Mouse (Mus musculus) embryo, embryonic 9.5 days (tissue): ENCODE results near the gene Patl1.
"Not testable (repeated sequence)": the region's sequence is repeated elsewhere in the genome, so short reads cannot be mapped to it uniquely, and the experiment has no call there.

Experiments
- DNase-seq: peaks from one replicate; pipeline ENCODE4 v3.0.0-alpha.2; 2017; ENCODE audit errors: extremely low spot score

The Patl1 gene

DNA sequence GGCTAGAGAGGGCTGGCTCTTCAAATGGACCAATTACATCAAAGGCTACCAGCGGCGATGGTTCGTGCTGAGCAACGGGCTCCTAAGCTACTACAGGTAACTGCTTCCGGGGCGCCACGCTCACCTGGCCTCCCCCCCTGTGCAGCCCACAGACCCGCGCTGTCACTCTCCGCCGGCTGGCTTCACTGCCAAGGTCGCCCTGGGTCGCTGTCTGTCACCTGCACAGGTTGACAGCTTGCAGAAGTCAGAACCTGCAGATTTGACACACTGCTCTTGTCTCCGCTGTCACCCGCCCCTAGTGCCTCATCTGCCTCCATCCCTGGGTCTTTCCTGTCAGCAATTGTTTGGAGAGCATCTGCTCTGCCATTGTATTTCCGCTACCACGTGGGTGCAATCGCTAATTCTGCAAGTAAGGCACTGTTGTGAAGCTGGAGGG lies 54.0 kb downstream of the Patl1 start:
- DNase-seq, result peak; percentile 36

DNA sequence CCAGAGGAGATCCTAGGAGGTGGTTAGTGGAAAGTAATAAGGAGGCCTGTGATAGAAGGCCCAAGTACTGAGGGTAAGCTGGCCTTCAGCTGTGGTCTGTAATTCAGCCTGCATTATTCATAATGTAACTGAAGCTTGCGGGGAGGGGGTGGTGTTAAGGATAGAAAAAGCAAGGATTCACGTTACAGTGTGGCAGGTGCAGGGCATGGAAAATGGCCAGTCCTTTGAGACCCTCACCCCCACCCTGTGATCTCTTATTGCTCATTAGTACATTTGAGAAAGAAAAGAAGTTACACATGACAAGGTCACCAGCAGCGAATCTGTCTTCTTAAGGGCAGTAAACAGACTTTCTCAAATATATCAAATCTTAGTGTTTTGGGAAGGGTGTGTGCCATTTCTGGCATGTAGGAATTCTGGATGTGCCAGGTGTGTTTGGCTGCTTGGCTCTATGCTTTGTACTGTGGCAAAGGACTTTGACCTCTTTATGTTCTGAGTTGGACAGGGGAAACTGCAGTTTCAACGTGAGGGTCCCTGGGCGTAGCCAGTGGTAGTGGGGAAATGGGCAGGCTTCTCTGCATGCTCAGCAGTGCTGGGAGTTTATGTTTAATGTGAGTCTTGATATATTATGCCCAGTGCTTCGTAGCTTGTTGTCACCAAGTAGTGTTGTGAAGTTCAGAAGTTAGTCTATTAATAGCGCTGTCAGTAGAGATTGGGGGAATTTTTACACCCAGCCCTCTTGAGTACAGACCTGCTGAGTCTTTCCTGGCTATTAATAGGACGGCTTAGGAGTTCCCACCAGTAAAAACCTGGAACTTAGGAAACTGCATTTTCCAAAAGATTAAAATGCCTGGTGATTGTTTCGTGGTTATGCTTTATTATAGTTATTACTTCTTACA lies 57.2 kb downstream of the Patl1 start:
- no peak for DNase-seq

DNA sequence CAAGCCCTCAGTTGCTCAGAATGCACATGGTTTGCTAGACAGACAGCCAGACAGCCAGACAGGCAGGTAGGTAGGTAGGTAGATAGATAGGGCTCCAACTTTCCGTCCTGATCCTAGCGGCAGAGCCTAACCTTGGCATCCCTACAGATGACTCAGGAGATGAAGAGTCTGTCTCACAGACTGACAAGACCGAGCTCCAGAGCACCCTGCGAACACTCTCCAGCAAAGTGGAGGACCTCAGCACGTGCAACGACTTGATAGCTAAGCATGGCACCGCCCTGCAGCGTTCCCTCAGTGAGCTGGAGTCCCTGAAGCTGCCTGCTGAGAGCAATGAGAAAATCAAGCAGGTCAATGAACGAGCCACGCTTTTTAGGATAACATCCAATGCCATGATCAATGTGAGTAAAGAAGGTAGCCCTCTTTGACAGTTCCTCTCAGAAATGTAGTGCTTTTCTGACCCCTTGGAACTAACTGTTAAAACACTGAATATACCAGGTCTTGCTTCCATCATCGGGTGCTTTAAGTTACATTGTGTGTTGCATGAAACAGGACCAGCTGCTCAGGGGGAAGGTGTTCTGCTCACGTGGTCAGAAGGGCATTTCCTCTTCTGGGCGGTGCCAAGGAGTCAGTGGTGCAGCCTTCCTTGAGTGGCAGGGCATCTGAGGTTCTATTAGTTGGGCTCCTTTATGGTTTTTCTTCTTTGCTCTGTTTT lies 61.5 kb downstream of the Patl1 start:
- DNase-seq, result no peak

DNA sequence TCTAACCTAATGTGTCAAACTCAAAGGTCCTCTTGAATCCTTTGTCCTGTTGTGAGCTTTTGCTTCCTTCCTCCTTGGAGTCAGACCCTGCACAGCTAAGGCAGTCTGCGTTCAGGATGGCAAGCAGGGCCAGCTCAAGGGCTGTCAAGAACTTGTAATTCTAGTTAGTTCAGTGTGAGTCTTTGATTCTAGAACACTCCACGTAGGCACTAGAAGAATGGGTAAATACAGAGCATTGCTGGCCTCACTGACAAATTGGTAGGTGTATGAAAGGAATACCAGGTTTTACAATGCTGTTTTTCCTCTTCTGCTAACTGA lies 62.0 kb downstream of the Patl1 start:
- DNase-seq, result no peak

DNA sequence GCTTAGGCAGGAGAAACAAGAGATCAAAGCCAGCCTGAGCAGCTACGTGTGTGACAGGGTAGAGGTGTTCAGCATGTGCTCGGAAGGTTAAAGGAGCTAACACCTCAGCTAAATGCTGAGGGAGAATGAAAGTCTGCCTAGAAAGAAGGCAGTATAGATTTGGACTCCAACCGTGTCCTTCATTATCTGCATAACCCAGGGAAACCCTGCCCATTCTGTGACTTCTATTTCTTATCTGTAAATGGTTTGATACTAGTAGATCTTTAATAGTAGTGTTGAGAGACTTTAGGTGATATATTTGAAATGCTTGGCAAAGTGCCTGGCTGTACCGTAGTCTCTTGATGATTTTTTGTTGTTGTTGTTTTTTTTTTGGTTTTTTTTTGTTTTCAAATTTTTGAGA lies 63.5 kb downstream of the Patl1 start:
- DNase-seq, result no peak

DNA sequence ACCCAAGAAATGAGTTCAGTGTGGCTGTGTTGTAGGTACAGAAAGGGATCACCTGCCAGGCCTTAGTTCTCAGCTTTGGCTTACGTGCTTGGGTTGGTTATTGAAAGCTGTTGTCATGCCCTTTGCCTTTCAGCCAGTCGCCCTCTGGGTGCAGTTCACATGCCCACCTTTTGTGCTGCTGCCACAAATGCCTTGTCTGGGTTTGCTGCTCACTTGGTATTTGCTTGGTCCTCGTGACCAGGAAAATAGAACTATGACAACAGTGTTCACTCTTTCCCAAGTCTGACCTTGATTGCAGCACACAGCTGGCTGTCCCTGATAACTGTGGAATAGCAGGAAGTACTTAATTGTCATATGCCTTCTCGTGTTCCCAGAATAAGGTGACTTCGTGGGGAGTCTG lies 65.2 kb downstream of the Patl1 start:
- DNase-seq, result no peak

DNA sequence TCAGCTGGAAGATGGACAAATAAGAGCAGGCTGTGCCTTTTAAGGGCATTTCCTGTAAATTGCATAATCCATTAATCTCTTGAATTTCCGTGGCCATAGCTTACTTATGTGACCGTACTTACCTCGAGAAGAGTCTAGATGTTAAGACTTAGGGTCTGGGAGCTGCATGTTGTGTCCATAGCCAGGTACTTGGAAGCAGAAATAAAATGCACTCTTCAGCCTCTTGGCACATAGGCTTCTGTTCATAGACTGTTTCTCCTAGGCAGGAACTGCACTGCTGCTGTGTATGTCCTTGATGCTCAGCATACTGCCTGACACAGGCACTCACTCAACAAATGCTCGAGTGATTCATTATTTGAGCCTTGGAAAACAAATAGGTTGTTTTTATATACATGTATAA lies 68.3 kb downstream of the Patl1 start:
- DNase-seq, result no peak

DNA sequence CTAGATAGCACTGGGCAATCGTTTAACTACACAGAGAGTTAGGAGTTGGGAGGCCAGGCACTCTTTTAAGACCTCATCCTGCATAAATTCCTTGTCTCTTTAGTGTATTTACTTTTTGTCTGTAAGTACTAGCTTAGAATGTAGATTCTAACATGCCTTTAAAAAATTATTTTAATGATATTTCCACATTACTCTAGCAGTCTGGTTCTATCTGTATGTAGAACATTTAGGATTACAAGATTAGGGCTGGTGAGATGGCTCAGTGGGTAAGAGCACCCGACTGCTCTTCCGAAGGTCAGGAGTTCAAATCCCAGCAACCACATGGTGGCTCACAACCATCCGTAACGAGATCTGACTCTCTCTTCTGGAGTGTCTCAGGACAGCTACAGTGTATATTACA lies 72.4 kb downstream of the Patl1 start:
- not testable (repeated sequence) for DNase-seq

DNA sequence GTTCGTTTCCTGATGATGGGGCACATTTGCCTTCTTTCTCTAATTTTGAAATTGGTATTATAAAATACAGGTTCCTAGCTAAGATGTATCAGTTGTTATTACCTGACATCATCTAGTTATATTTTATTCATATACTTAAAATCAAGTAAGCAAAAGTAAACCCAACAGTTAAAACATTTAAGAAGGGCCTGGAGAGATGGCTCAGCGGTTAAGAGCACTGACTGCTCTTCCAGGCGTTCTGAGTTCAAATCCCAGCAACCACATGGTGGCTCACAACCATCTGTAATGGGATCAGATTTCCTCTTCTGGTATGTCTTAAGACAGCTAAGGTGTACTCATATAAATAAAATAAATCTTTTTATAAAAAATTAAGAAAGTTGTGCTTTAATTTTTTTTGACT lies 75.6 kb downstream of the Patl1 start:
- no peak for DNase-seq

DNA sequence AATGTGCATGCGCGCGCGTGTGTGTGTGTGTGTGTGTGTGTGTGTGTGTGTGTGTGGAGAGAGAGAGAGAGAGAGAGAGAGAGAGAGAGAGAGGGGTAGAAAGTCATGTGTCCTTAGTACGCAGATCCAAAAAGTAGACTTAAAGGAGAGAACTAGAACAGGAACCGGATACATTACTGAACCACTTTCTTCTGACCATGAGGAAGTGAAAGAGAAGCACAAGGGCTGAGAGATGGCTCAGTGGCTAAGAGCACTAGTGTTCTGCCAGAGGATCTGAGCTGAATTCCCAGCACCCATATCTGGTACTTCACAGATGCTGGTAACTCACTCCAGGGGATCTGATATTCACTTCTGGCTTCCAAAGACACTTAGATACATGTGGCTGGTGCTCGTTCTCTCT lies 77.1 kb downstream of the Patl1 start:
- no peak for DNase-seq

DNA sequence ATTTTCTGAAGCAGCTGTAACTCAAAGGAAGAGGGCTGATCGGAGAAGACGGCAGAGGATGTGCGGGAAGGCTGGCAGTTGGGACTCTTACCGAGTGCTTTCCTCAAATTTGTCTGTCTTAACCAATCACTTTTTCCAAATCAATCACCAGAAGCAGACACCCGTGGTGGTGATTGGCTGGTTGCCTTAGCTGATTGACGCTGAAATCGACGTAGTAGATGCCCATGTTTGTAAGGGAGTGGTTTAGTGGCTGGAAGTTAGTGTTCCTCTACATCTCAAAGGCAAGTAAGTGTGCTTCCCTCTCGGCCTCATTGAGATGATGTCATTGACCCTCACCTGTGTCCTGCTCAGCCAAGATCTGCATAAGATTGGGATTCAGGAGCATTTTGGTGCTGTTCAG lies 79.8 kb downstream of the Patl1 start:
- DNase-seq, result no peak

DNA sequence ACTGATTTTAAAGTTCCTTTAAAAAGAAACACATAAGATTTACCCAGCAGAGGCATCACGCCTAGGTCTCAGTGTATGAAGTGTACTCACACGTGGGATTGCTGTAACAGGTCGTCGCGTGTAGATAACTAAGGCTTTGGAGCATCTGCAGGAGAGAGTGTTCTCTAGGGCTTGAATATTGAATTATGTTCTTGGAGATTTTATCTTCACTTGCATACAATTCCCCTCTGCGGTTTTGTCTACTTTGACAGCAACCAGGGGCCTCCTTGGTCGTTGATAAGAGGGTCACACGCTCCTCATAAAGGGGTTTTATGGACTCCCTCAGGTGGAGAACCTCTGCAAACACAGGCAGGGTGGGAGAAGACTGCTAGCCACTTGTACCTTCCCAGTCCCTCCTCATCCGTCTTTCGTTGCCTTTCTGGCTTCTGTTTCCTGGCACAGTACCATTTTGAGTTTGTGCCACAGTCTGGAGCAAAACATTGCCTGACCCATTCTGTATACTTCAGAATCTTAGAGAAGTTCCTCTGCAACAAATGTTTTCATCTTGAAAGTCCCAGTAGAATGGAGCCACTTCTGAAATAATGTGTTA lies 80.3 kb downstream of the Patl1 start:
- DNase-seq, result no peak
